Mouse (Mus musculus): ENCODE measurements around the gene Cfap70.
A peak's percentile ranks its signal among the peaks of the same experiment; 100 is the strongest.

Gene Cfap70

GRCm38 (mm10) chr14:20451765-20452331, at the start of gene Cfap70:
Gene Cfap70, minus strand, starts transcription at chr14:20452226.
- peak; percentile 43 to 61 for DNase-seq (ENCODE audit: low spot score in 2 of 2)

DNA sequence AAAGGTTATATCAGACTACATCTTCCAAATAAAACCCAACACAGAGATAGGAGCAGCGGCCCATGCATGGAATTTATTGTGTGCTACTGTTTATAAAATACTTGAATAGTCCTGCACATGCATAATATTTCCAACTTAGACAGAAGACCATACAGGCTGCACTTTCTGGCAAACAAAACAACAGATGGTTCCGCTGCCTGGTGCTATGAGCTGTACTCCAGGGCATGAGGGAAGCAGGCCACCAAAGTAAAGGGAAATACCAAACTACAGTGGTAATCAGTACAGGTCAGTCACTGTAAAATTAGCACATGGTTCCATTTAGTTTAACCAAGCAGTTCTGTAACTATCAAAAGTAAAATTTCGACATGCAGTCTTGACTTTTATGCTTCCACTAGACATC, 48.0 kb upstream of the Cfap70 start:
- no peak for DNase-seq (ENCODE audit: low spot score in 2 of 2)

DNA sequence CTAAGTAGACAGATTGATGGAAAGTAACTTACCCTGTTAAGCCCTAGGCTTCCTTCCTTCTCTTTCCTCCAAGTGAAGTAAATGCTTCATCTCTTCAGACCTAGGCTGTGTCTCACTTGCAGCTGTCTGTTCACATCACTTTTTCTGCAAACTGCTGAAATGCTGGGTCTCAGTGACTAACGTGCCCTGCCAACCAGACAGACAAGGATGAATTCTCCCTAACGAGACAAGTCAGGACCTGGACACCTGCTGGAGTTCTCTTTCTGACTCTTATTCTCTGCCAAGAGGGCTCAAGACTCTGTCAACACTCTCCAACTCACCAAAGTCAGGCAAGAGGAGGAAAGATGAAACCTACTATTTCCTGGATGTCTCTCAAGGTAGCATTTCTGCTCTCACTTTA, 44.6 kb upstream of the Cfap70 start, which contains the start of gene Mss51:
Gene Mss51, minus strand, starts transcription at position 299 of the 400 bp plus-strand sequence.
- DNase-seq (ENCODE audit: low spot score in 2 of 2): no peak

GRCm38 (mm10) chr14:20486031-20486430, 34.0 kb upstream of the Cfap70 start:
- DNase-seq (ENCODE audit: low spot score in 2 of 2): no peak

DNA sequence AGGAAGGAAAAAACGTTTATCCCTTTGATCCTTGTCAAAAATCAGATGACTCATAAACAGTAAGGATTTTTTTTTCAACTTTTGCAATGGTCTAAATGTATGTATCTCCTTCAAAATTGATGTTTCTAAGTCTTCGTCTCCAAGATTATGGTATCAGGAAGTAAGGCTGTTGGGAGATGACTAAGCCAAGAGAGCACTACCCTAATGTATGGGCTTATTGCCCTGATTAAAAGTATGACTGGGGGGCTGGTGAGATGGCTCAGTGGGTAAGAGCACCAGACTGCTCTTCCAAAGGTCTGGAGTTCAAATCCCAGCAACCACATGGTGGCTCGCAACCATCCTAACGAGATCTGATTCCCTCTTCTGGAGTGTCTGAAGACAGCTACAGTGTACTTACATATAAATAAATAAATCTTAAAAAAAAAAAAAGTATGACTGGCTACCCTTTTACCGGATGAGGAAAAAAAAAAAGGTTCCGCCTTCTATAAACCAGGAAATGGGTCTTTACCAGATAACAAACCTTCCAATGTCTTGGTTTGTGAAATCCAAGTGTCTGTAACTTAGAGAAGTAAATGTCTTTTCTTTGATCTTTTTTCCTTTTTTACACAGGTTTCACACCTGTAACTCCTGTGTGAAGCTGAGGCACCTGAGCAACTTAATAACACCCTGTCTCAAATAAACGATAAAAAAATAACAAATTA, 30.2 kb upstream of the Cfap70 start:
- DNase-seq (ENCODE audit: low spot score in 2 of 2): no peak

GRCm38 (mm10) chr14:20481211-20481610, 29.2 kb upstream of the Cfap70 start:
- peak; percentile 32 to 49 for DNase-seq (ENCODE audit: low spot score in 2 of 2)

DNA sequence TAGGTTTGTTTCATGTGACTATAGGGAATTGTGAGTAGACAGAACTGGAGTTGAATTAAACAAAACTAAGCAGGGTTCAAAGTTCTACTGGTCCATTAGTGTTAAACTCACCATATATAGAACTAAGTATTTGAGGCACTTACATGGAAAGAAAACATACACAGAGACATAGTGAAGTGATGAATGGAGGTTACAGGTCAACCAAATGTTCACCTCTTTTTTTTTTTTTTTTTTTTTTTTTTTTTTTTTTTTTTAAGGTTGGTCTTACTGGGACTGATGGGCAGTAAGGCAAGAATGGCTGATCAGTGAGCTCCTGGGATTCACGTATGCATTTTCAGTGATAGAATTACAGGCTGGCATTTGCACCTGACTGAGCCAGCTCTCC, 28.2 kb upstream of the Cfap70 start:
- DNase-seq (ENCODE audit: low spot score in 2 of 2): no peak

GRCm38 (mm10) chr14:20479291-20480194, 27.5 kb upstream of the Cfap70 start, which contains the start of gene Anxa7:
Gene Anxa7, minus strand, starts transcription at chr14:20480133.
- peak; percentile 72 to 81 for DNase-seq (ENCODE audit: low spot score in 2 of 2)

GRCm38 (mm10) chr14:20478801-20479200, 26.8 kb upstream of the Cfap70 start:
- DNase-seq (ENCODE audit: low spot score in 2 of 2): peak; percentile 52 to 54

GRCm38 (mm10) chr14:20478385-20478784, 26.4 kb upstream of the Cfap70 start:
- no peak for DNase-seq (ENCODE audit: low spot score in 2 of 2)

- no peak for DNase-seq (ENCODE audit: low spot score in 2 of 2)
Measured at GRCm38 (mm10) chr14:20477261-20478025, 25.4 kb upstream of the Cfap70 start.

DNA sequence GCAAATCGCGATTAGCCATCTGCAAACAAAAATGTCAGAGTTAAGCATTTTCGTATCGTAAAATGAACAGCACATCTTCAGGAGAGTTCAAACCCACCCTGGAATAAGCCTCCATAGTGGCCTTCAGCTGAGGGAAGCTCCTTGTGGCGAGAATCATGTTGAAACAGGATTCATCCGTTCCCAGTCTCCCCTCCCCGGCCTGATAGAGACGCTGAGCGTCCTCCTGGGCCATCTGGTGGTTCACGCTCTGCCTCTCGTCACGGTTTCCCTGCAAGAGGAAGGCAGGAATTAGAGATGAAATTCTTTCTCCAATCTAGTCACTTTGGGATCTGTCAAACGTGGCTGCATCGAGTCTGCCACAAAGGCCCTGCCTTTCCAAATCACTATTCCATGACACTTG, 8.2 kb upstream of the Cfap70 start:
- no peak for DNase-seq (ENCODE audit: low spot score in 2 of 2)

GRCm38 (mm10) chr14:20458378-20458777, 6.4 kb upstream of the Cfap70 start:
- no peak for DNase-seq (ENCODE audit: low spot score in 2 of 2)

GRCm38 (mm10) chr14:20452929-20453328, 903 bp upstream of the Cfap70 start:
- no peak for DNase-seq (ENCODE audit: low spot score in 2 of 2)

DNA sequence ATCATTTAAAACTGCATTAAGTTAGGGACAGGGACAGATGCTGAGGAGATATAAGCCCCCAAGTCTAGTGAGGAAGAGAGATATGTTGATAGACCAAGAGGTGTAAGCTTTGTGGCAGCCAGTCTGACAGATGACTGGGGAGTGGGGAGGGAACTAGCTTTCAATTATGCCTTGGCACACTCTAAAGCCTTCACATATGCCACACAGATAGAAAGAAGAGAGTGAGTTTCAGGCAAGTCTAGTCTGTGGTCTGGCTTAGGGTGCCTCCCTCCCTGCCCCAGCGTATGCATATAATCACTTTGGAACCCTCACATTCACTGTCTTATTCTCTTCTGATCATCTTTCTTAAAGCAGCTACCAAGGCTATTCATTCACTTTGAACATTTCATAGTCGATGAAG, 724 bp downstream of the Cfap70 start:
- no peak for DNase-seq (ENCODE audit: low spot score in 2 of 2)

DNA sequence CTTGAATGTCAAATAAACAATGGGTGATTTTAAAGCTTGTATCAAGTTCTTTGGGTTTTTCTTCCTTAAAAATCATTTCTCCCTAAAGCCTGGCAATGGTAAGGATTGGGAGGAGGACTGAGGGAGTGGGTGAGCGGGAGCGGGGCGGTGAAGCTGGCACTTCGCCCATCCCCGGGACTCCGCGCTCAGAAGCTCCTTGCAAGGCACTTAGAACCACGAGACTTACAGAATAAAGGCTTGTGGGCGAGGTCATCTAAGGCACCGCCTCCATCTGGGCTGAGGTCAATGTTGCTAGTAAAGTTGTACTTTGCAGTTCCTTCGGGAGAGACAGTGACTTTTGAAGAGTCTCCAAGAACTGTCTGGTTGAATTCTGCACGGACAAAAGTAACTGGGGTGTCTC, 4.8 kb downstream of the Cfap70 start:
- no peak for DNase-seq (ENCODE audit: low spot score in 2 of 2)

DNA sequence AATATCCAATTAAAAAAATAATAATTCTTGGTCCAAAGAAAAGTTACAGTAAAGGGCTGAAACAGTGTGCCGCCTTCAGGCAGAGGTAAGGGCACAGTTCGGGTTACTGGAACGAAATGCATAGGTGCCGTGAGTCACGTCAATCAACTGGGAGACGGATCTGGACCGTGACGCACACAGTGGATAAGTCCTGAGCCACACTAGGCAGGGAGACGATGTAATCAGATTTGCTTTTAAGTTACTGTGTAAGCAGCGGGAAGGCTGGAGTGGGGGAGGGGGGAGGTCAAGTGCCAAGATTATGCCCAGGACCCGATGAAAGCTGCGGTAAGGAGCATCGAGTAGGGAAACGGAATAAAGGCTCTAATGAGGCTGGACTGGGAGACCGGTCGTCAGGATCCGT, 9.8 kb downstream of the Cfap70 start:
- no peak for DNase-seq (ENCODE audit: low spot score in 2 of 2)

DNA sequence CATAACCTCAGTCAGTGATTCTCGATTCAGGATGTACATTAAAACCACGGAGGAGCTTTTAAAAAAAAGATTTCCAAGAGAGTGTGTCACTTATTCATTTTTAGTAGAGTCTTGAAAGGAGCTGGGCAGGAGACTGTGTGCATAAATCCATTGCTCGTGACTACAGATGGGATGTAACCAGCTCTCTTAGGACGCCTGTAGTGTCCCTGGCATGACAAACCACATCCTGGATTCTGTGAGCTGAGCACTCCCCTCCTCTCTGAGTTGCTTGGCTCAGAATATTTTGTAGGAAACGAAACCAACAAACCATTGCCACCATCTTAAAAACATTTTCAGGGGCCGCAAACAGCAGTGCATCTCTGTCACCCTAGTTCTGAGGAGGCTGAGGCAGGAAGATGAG, 15.1 kb downstream of the Cfap70 start:
- DNase-seq (ENCODE audit: low spot score in 2 of 2): no peak

GRCm38 (mm10) chr14:20432420-20432819, 19.6 kb downstream of the Cfap70 start:
- no peak for DNase-seq (ENCODE audit: low spot score in 2 of 2)

DNA sequence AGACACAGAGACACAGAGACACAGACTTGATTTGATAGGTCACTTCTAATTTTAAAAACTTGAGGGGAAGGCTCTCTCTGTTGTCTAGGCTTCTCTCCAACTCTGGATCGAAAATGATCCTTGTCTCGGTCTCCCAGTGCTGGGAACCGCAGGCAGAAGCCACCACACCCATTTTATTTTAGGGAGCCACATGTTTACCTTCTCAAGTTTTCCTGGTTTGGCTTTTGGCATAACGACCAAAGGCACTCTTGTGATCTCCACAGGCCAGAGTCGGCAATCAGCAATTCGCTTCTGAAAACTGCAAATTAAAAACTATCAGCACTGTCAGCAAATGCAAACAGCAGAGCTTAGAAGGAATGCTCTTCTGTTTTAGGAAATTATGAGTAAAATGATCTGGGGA, 20.3 kb downstream of the Cfap70 start:
- DNase-seq (ENCODE audit: low spot score in 2 of 2): no peak

DNA sequence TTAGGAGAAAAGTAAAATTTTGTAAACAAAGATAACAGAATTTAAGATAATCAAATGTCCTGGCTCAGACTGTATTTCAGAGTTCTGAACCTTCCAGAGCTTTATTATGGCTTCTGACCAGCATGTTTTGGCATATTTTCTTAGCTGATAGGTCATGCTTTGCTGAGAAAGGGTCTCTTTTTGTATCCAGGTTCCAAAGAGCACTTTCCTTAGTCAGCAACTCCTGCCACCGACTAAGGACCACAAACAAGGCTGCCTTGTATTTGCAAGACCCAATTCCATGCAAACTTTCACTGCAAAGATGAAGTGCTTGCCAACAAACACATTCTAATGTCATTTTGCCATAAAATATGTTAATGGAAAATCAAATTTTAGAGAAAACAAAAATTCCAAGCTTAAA, 22.2 kb downstream of the Cfap70 start:
- DNase-seq (ENCODE audit: low spot score in 2 of 2): no peak

GRCm38 (mm10) chr14:20428593-20428992, 23.4 kb downstream of the Cfap70 start:
- no peak for DNase-seq (ENCODE audit: low spot score in 2 of 2)

Data from spleen, postnatal 36 days (tissue).